Mouse (Mus musculus): Measurements from ENCODE around the gene Pkmyt1. TPM values are rescaled to one million over a fixed set of nuclear protein-coding genes. Genes with fewer than 3 reads are reported as not detected.

The Pkmyt1 gene
- polyA plus RNA-seq, 1 experiment from 2014 or later = 61.6 TPM

DNA sequence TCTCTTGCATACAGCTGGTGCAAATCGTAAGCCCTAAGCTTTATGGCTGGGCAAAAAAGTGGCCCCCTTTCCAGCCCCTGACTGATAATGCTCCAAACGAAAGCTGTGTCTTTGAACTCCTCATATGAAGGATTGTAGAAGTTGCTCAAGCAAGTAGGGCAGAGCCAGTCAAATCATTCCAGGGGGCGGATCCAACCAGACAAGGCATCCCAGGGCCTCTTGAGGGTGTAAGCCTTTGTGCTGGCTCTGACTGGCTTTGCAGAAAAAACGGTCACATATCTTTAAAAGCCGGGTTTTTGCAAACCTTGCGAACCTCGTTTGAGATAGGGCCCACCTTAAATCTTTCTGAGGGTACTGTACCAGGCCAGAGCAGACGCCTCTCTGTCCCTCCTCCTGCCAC lies 17.9 kb downstream of the Pkmyt1 start:
- Histone ChIP-seq H3K27ac (replicated peaks) (no peak overlapping the region), H3K9me3 (0 out of 2 replicates have a peak, but pooled peaks cover 8% of the 10 kb centered on the region), H3K4me1 (peaks cover 50% of the 10 kb centered on the region), H3K4me3 (peak overlapping the region; percentile 54), H3K27me3 (replicated peaks; ENCODE audit: low read depth, poor library complexity, severe bottlenecking) (peaks cover 96% of the 10 kb centered on the region), H3K36me3 (replicated peaks) (no peaks in the 10 kb centered on the region)
- DNase-seq (ENCODE audit: low spot score) = no peak
- WGBS = 20% methylated on average over 8 of the region's 8 CpGs

DNA sequence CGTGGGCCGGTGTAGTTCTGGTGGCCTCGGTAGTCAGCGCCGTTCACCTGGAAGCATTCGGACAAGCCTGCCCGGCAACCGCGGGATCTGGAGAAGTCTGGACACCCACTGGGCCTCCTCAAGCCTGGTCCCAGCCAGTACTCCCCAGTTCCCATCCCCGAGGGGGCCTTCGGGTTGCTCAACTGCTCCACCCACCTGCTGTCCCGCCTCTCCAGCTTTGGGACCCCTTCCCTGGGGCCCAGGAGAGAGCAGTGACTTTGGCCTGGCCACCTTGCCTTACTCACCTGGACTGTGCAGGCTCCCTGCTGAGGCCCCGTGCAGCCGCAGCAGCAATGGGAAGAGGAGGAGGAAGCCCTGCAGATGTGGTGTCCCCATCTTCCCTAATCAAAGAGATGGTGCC lies 18.5 kb downstream of the Pkmyt1 start:
- WGBS = 3% methylated on average over 14 of the region's 14 CpGs
- no peak for DNase-seq (ENCODE audit: low spot score)
- H3K27ac ChIP-seq (replicated peaks) = peak overlapping the region; percentile 20
- peaks cover 49% of the 10 kb centered on the region for H3K4me1 ChIP-seq
- H3K4me3 ChIP-seq = peak overlapping the region; percentile 54
- no peaks in the 10 kb centered on the region for H3K36me3 ChIP-seq (replicated peaks)
- peaks cover 90% of the 10 kb centered on the region for H3K27me3 ChIP-seq (replicated peaks; ENCODE audit: low read depth, poor library complexity, severe bottlenecking)
- H3K9me3 ChIP-seq = 0 out of 2 replicates have a peak, but pooled peaks cover 8% of the 10 kb centered on the region

DNA sequence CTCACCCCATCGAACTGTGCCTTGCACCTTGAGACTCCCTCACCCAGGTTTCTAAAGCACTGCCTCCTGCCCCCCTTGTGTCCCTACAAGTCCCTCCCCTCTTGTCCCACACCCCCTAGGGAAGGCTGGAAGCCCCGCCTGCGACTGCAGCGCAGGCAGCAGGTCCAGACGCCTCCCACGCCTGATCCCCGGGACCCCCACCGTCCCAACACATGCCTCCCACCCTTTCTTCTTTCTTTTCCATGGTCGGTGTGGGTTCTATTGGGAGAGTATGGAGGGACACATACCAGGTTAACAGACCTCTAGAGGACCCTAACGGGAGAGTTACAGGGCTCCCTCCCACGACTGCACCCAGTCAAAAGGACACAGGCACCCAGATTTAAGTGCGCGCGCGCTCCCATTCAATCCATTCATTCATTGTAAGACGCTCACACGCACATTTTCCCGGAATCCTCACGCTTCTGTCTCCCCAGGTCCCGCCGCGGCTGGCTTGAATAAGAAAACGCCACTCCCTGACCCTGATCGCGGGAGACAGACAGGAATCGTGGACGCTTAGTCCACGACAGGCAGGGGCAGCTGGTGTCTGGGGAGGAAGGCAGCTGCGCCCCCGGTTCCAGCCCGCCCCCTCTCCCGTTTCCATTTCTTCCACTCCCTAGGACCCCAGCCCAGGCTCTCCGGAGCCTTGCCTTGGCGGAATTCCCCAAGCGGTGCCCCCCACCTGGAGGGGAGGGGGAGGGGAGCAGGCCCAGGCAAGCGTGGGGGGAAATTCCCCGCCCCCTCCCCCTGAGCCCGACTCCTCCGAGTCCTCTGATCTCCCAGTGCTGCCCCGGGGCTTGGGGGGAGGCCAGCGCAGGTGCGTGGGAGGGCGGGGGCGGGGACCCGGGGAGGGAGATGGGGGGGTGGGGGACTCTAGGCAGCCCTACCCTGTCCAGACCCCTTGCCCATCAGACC lies 19.4 kb downstream of the Pkmyt1 start, which contains the start of gene Kremen2:
Kremen2 (minus strand) TSS at position 533 of the 951 bp plus-strand sequence.
- Histone ChIP-seq H3K4me1 (peaks cover 40% of the 10 kb centered on the region), H3K27ac (replicated peaks) (peak within 1 kb of the TSS; percentile 44), H3K9me3 (0 out of 2 replicates have a peak, but pooled peaks cover 8% of the 10 kb centered on the region), H3K27me3 (replicated peaks; ENCODE audit: low read depth, poor library complexity, severe bottlenecking) (peaks cover 81% of the 10 kb centered on the region), H3K36me3 (replicated peaks) (peaks cover 6% of the 10 kb centered on the region), H3K4me3 (peak within 1 kb of the TSS; percentile 54)
- WGBS = under 1% methylated on average over 45 of the region's 45 CpGs
- DNase-seq (ENCODE audit: low spot score) = peak; percentile 50

DNA sequence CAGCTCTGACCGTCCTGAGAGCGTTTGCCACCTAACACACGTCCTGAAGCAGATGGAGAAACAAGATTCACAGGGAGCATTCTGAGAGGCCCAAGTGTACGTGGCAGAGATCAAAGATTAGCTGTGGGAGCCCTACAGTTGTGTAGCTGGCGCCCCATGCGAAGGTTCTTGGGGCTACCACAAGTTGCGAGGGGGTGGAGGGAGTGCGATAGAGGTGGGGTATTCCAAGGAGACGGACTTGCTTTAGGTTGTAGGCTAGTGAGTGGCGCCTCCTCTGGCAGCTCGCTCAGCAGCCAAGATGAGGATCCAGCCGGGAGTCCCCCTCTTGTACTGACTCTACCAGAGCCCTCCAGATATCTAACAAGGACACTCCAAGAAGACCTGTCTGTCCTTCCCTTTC lies 20.2 kb downstream of the Pkmyt1 start:
- Histone ChIP-seq H3K36me3 (replicated peaks) (peaks cover 12% of the 10 kb centered on the region), H3K4me1 (peaks cover 38% of the 10 kb centered on the region), H3K27me3 (replicated peaks; ENCODE audit: low read depth, poor library complexity, severe bottlenecking) (peaks cover 74% of the 10 kb centered on the region), H3K27ac (replicated peaks) (peak overlapping the region; percentile 44; the same call in 1 of the 2 replicates), H3K9me3 (0 out of 2 replicates have a peak, but pooled peaks cover 6% of the 10 kb centered on the region), H3K4me3 (peak overlapping the region; percentile 54)
- 3% methylated on average over 12 of the region's 12 CpGs for WGBS
- DNase-seq (ENCODE audit: low spot score) = peak; percentile 36

DNA sequence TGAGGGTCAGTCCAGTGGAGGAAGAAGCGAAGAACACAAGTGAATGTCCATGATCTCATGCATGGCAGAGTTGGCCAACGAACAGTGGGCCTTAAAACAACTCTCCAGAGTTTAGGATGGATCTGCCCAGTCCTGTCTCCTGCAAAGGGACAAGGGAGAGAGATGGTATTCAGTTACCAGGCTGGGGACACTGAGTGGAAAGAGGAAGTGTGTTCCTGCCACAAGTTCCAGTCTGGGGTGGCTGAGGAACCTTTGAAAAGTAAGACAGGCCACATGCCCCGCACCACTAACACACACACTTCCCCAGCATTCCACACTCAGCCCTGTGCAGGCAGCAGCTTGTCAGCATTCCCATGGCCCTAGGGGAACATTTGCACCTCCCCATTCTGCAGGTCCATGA lies 20.6 kb downstream of the Pkmyt1 start:
- 76% methylated on average over 3 of the region's 3 CpGs for WGBS
- H3K4me1 ChIP-seq = peaks cover 38% of the 10 kb centered on the region
- 0 out of 2 replicates have a peak, but pooled peaks cover 2% of the 10 kb centered on the region for H3K9me3 ChIP-seq
- H3K4me3 ChIP-seq = no peak overlapping the region
- H3K36me3 ChIP-seq (replicated peaks) = peaks cover 16% of the 10 kb centered on the region
- no peak overlapping the region for H3K27ac ChIP-seq (replicated peaks)
- no peak for DNase-seq (ENCODE audit: low spot score)
- peaks cover 69% of the 10 kb centered on the region for H3K27me3 ChIP-seq (replicated peaks; ENCODE audit: low read depth, poor library complexity, severe bottlenecking)

DNA sequence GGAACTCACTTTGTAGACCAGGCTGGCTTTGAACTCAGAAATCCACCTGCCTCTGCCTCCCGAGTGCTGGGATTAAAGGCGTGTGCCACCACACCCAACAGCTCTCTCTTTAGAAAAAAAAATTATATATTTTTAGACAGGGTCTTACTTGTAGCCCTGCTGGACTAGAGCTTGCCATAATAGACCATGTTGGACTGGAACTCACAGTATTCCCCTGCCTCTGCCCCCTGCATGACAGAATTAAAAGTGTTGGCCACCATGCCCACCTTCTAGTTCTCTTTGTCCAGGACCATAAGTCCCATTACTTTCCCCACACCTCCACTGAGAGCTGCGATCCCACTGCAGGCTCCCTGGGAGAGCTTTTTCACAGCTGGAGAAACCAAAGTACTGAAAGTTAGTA lies 21.3 kb downstream of the Pkmyt1 start:
- H3K9me3 ChIP-seq = 0 out of 2 replicates have a peak, but pooled peaks cover 2% of the 10 kb centered on the region
- WGBS = 79% methylated on average over 3 of the region's 3 CpGs
- no peak overlapping the region for H3K4me3 ChIP-seq
- H3K4me1 ChIP-seq = peaks cover 32% of the 10 kb centered on the region
- no peak for DNase-seq (ENCODE audit: low spot score)
- peaks cover 23% of the 10 kb centered on the region for H3K36me3 ChIP-seq (replicated peaks)
- no peak overlapping the region for H3K27ac ChIP-seq (replicated peaks)
- H3K27me3 ChIP-seq (replicated peaks; ENCODE audit: low read depth, poor library complexity, severe bottlenecking) = peaks cover 62% of the 10 kb centered on the region

DNA sequence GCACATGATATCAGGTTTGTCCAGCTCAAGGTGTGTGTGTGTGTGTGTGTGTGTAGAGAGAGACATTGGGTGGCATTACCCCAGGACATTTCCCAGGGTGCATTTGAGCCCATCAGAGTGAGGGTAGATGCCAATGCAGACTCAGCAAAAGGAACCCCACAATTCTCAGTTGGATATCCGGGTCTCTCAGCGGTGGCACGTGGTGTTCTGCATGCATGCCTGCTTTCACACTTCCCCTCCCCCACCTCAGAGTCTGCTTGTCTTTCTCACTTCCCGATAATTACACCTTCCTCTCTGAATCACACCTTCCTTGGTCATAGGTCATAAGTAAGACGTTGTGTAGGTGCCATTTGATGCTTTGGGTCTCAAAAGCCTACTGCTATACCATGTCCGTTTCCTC lies 21.9 kb downstream of the Pkmyt1 start:
- no peak for DNase-seq (ENCODE audit: low spot score)
- peaks cover 28% of the 10 kb centered on the region for H3K4me1 ChIP-seq
- H3K27me3 ChIP-seq (replicated peaks; ENCODE audit: low read depth, poor library complexity, severe bottlenecking) = peaks cover 57% of the 10 kb centered on the region
- 43% methylated on average over 6 of the region's 6 CpGs for WGBS
- no peak overlapping the region for H3K27ac ChIP-seq (replicated peaks)
- no peak overlapping the region for H3K4me3 ChIP-seq
- H3K9me3 ChIP-seq = 0 out of 2 replicates have a peak, but pooled peaks cover 2% of the 10 kb centered on the region
- H3K36me3 ChIP-seq (replicated peaks) = peaks cover 29% of the 10 kb centered on the region

DNA sequence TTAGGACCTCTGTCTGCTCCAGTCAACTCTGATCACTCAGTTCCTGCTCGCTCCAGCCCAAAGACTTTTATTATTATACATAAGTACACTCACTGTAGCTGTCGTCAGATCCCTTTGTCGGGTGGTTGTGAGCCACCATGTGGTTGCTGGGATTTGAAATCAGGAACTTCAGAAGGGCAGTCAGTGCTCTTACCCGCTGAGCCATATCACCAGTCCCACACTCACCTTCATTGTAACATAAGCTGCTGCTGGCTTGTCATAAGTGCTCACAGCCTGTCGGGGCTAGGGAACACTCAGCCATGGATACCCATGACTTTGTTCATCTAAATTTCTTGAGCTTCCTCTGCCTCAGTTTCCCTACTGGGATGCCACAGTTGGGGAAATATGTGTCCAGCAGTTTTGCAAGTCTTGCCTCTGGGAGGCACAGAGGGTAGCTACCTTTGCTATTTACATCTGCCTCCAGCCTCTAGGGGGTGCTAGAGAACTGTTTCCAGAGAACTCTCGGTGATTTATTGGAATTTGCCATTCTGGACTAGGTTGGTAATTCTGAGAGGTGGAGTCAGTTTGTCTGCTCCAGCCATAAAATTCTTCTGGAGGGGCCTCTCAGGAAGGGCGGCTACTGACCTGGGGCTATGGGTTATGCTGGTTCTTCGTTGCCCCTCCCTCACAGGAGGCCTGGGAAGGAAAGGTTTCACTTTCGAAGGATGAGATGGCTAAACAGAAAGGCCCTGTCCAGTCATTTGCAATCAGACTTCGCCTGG lies 22.7 kb downstream of the Pkmyt1 start:
- peak; percentile 64 for DNase-seq (ENCODE audit: low spot score)
- H3K27me3 ChIP-seq (replicated peaks; ENCODE audit: low read depth, poor library complexity, severe bottlenecking) = peaks cover 49% of the 10 kb centered on the region
- 0 out of 2 replicates have a peak overlapping the region, but pooled peaks have one; percentile 12 for H3K27ac ChIP-seq (replicated peaks)
- 0 out of 2 replicates have a peak overlapping the region, but pooled peaks have one; percentile 9 for H3K4me3 ChIP-seq
- peaks cover 28% of the 10 kb centered on the region for H3K4me1 ChIP-seq
- H3K9me3 ChIP-seq = 0 out of 2 replicates have a peak, but pooled peaks cover 2% of the 10 kb centered on the region
- peaks cover 37% of the 10 kb centered on the region for H3K36me3 ChIP-seq (replicated peaks)
- 40% methylated on average over 10 of the region's 10 CpGs for WGBS

DNA sequence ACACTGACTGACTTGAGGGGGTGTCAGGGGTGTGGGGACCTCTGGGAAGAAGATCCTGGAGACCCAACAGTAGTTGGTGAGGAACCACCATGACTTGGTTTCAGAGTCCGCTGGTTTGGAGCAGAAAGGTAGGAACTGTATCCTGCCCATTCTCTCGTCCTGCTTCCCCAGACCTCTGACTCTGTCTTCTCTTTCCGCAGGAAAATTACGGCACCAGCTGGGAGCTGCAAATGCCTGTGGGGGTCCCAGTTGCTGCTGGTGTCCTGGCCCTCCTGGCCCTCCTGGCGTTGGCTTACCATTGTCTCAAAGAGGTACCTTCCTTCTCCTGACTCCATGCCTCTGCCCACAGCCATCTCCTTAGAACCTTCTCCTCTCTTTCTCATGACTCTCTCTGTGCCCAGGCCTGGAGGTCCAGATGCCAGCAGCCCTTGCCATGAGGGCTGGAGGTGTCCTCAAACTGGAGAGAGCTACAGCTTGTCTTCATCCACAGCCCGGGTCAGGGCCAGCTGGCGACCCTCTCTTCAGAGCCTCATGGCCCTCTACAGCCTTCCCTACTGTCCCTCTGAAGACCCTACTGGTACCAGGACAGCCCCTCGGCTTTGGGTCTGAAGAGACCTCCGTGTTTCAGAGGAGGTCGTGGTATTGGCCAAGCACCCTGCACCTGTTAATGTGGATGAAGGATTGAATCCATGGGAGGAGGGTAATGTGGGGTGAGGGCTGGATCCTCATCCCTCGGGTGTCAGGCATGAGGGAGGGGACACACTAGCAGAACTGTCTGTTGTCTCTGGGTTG lies 23.5 kb downstream of the Pkmyt1 start:
- peaks cover 45% of the 10 kb centered on the region for H3K36me3 ChIP-seq (replicated peaks)
- H3K27me3 ChIP-seq (replicated peaks; ENCODE audit: low read depth, poor library complexity, severe bottlenecking) = peaks cover 41% of the 10 kb centered on the region
- DNase-seq (ENCODE audit: low spot score) = no peak
- H3K27ac ChIP-seq (replicated peaks) = 0 out of 2 replicates have a peak overlapping the region, but pooled peaks have one; percentile 12
- H3K9me3 ChIP-seq = 0 out of 2 replicates have a peak, but pooled peaks cover 2% of the 10 kb centered on the region
- peaks cover 25% of the 10 kb centered on the region for H3K4me1 ChIP-seq
- 85% methylated on average over 11 of the region's 11 CpGs for WGBS
- H3K4me3 ChIP-seq = 0 out of 2 replicates have a peak overlapping the region, but pooled peaks have one; percentile 9

DNA sequence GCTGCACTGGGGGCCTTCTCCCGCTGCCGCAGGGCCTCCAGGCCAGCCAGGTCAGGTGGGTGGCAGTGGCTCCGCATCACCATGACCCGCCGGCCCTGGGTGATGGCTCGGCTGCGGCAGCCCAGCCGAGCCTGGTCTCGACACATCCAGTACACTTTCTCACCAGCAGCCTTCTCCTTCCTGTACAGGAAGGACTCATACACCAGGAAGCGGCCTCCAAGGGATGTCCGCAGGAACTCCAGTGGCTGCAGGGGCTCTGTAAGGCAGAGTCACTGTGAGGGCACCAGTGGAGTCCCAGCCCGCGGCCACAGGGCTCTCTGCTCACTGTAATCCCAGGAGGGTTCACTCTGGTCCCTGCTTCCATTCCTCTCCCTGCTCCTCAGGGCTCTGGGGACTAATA lies 29.6 kb downstream of the Pkmyt1 start:
- Histone ChIP-seq H3K27me3 (replicated peaks; ENCODE audit: low read depth, poor library complexity, severe bottlenecking) (no peaks in the 10 kb centered on the region), H3K4me1 (no peaks in the 10 kb centered on the region), H3K9me3 (0 out of 2 replicates have a peak, but pooled peaks cover 2% of the 10 kb centered on the region), H3K36me3 (replicated peaks) (peaks cover 98% of the 10 kb centered on the region), H3K4me3 (no peak overlapping the region), H3K27ac (replicated peaks) (no peak overlapping the region)
- no peak for DNase-seq (ENCODE audit: low spot score)
- 96% methylated on average over 13 of the region's 13 CpGs for WGBS

DNA sequence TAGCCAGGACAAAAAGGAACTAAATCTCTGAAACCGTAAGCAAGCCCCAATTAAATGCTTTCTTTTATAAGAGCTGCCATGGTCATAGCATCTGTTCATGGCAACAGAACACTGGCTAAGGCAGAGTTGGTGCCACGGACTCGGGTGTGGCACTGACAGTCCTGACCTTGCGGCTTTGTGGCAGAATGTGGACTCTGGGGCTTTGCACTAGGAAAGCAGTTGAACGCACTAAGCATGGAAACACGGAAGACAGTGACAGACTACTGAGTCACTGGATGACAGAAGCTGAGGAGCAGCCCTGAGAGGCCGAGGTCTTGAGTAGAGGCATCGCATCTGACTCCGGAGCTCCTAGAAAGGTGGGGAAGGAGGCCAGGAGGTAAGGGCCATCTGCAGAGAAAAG lies 31.4 kb downstream of the Pkmyt1 start:
- Histone ChIP-seq H3K27ac (replicated peaks) (no peak overlapping the region), H3K4me1 (no peaks in the 10 kb centered on the region), H3K4me3 (no peak overlapping the region), H3K36me3 (replicated peaks) (peaks cover 100% of the 10 kb centered on the region), H3K27me3 (replicated peaks; ENCODE audit: low read depth, poor library complexity, severe bottlenecking) (no peaks in the 10 kb centered on the region), H3K9me3 (0 out of 2 replicates have a peak, but pooled peaks cover 2% of the 10 kb centered on the region)
- no peak for DNase-seq (ENCODE audit: low spot score)
- 97% methylated on average over 9 of the region's 9 CpGs for WGBS
